ENCODE assay signal across 15 mouse cellular contexts in genomic region chr15:57036806-57037566, GRCm38 (mm10).
DNase-seq lines count a peak whose midpoint lies in the region; ATAC-seq and TF ChIP-seq lines count a peak whose summit lies in the region.
"Had no signal": no experiment of that assay in that cellular context is flagged by ENCODE, and none has a peak within 500 bp of the region (broad histone marks: within the 10 kb centered on the region; RNA-seq: fewer than 3 reads in every experiment).

No protein-coding gene starts in this region.

- 61% methylated on average over 4 of the region's 4 CpGs for WGBS in liver, adult 2 months
- WGBS in lung, adult 2 months, result 51% methylated on average over 4 of the region's 4 CpGs
- WGBS in midbrain, embryonic 14.5 days, result 93% methylated on average over 4 of the region's 4 CpGs

- H3K79me2 ChIP-seq in liver, adult 2 months (ENCODE audit: control insufficient read depth, insufficient read depth, low read length), result no peaks in the 10 kb centered on the region

- ATAC-seq in megakaryocyte, adult 5-6 weeks (ENCODE audit: poor library complexity, severe bottlenecking), result no peak
- no peak for ATAC-seq in midbrain, embryonic 14.5 days (ENCODE audit: low FRiP score, low TSS enrichment)

- no peaks in the 10 kb centered on the region for H3K36me3 ChIP-seq in liver, adult 2 months (ENCODE audit: control insufficient read depth, insufficient read depth, low read length)
- no peaks in the 10 kb centered on the region for H3K36me3 ChIP-seq in midbrain, embryonic 14.5 days (ENCODE audit: control insufficient read depth, insufficient read depth, low read length)
- H3K36me3 ChIP-seq: forebrain, embryonic 12.5 days; hindbrain, embryonic 12.5 days; stomach, embryonic 15.5 days had no signal

- H3K9ac ChIP-seq in liver, adult 2 months (ENCODE audit: low read depth, low read length), result no peak overlapping the region
- no peak overlapping the region for H3K9ac ChIP-seq in midbrain, embryonic 14.5 days (replicated peaks; ENCODE audit: low read length)
- H3K9ac ChIP-seq: forebrain, embryonic 12.5 days; hindbrain, embryonic 12.5 days; stomach, embryonic 15.5 days had no signal

- no peak for TF ChIP-seq CTCF in liver, adult 2 months (IDR thresholded peaks at IDR 0.05; ENCODE audit: low read depth, low read length)
- no peak for TF ChIP-seq CTCF in lung, adult 2 months (IDR thresholded peaks at IDR 0.05; ENCODE audit: insufficient read depth, low read length)

- no peak overlapping the region for H3K27ac ChIP-seq in liver, adult 2 months (replicated peaks; ENCODE audit: insufficient read depth, low read depth, low read length)
- H3K27ac ChIP-seq in midbrain, embryonic 14.5 days (replicated peaks; ENCODE audit: low read depth, low read length), result no peak overlapping the region
- H3K27ac ChIP-seq: forebrain, embryonic 12.5 days; hindbrain, embryonic 12.5 days; stomach, embryonic 15.5 days had no signal

- H3K4me3 ChIP-seq in liver, adult 2 months (ENCODE audit: insufficient read depth, low read depth, low read length), result no peak overlapping the region
- no peak overlapping the region for H3K4me3 ChIP-seq in lung, adult 2 months (replicated peaks; ENCODE audit: extremely low read depth, low read depth, low read length)
- no peak overlapping the region for H3K4me3 ChIP-seq in midbrain, embryonic 14.5 days (replicated peaks; ENCODE audit: low read depth, low read length)
- H3K4me3 ChIP-seq: forebrain, embryonic 12.5 days; hindbrain, embryonic 12.5 days; stomach, embryonic 15.5 days had no signal

- no peaks in the 10 kb centered on the region for H3K27me3 ChIP-seq in liver, adult 2 months (ENCODE audit: control insufficient read depth, insufficient read depth, low read length)
- H3K27me3 ChIP-seq in midbrain, embryonic 14.5 days (ENCODE audit: control insufficient read depth, insufficient read depth, low read length), result no peaks in the 10 kb centered on the region
- H3K27me3 ChIP-seq: forebrain, embryonic 12.5 days; hindbrain, embryonic 12.5 days; stomach, embryonic 15.5 days had no signal

- no peak overlapping the region for H3K4me2 ChIP-seq in midbrain, embryonic 14.5 days (ENCODE audit: low read length)
- H3K4me2 ChIP-seq: forebrain, embryonic 12.5 days; hindbrain, embryonic 12.5 days; stomach, embryonic 15.5 days had no signal

- peak; percentile 68 for DNase-seq in liver, adult 2 months (ENCODE audit: extremely low read depth, low read depth, low spot score)
- no peak for DNase-seq in liver
- DNase-seq in adrenal gland, postnatal 14 days, result peak; percentile 44
- DNase-seq in lung, adult 2 months, result peak; percentile 5
- DNase-seq in cerebellum, postnatal 14 days, result no peak
- DNase-seq in midbrain, embryonic 14.5 days, result no peak
- DNase-seq: cerebellum, adult 8-10 months; gastrocnemius, postnatal 14 days; kidney, adult 8-10 months; right cerebral cortex, postnatal 14 days; thymus, postnatal 14 days had no signal

- H3K9me3 ChIP-seq in midbrain, embryonic 14.5 days (ENCODE audit: control insufficient read depth, low read length), result no peaks in the 10 kb centered on the region
- H3K9me3 ChIP-seq: forebrain, embryonic 12.5 days; hindbrain, embryonic 12.5 days; stomach, embryonic 15.5 days had no signal

- H3K4me1 ChIP-seq in liver, adult 2 months (ENCODE audit: control insufficient read depth, insufficient read depth, low read length), result no peaks in the 10 kb centered on the region
- no peaks in the 10 kb centered on the region for H3K4me1 ChIP-seq in lung, adult 2 months (ENCODE audit: control insufficient read depth, insufficient read depth, low read length)
- no peaks in the 10 kb centered on the region for H3K4me1 ChIP-seq in midbrain, embryonic 14.5 days (ENCODE audit: control insufficient read depth, insufficient read depth, low read length)
- H3K4me1 ChIP-seq: forebrain, embryonic 12.5 days; hindbrain, embryonic 12.5 days; stomach, embryonic 15.5 days had no signal

- no peak for TF ChIP-seq POLR2A in liver, adult 2 months (IDR thresholded peaks at IDR 0.05; ENCODE audit: extremely low read depth, insufficient read depth, low read length)
- TF ChIP-seq POLR2A in lung, adult 2 months (IDR thresholded peaks at IDR 0.05; ENCODE audit: borderline replicate concordance, extremely low read depth, low read depth, low read length), result no peak

Comparison
In these comparisons a context has a peak if more than half of its experiments do, and no peak if none do; other contexts are left out.
1. DNase-seq: peak in liver, adult 2 months (single experiment), adrenal gland, postnatal 14 days (single experiment) and lung, adult 2 months (single experiment); none in liver (single experiment), cerebellum, postnatal 14 days (0 of 2) and midbrain, embryonic 14.5 days (single experiment).